Mouse (Mus musculus) lung, adult 2 months (tissue): ENCODE data around the gene Acoxl. TPM values are rescaled to one million over a fixed set of nuclear protein-coding genes. Genes with fewer than 3 reads are reported as not detected.

Source experiments
- DNase-seq: peaks from one replicate; pipeline ENCODE4 v3.0.0; 2022
- H3K4me1 ChIP-seq: fragments of 200-500 bp; 2 replicates; pipeline ENCODE4 v1.6.1; 2011; ENCODE audit warnings: low read length; ENCODE audit not compliant: control insufficient read depth, insufficient read depth
- H3K4me3 ChIP-seq: fragments of 200-500 bp; replicated peaks from 2 replicates; pipeline ENCODE3; 2011; ENCODE audit warnings: low read depth, mild to moderate bottlenecking, control low read depth, low read length; ENCODE audit errors: extremely low read depth
- CTCF ChIP-seq: fragments of 200-500 bp; IDR thresholded peaks from 2 replicates; pipeline ENCODE4 v1.5.1; 2011; ENCODE audit warnings: mild to moderate bottlenecking, low read length, control low read depth; ENCODE audit not compliant: insufficient read depth
- POLR2A ChIP-seq: fragments of 200-500 bp; IDR thresholded peaks from 2 replicates; pipeline ENCODE4 v1.6.1; 2011; ENCODE audit warnings: low read depth, mild to moderate bottlenecking, control low read depth, low read length, borderline replicate concordance; ENCODE audit errors: extremely low read depth
- WGBS: fragments of 180-500 bp; shearing (Covaris S2); methylation state at CpG from one replicate; pipeline ENCODE4 v1.1.7; 2018; 5-methylcytosine and 5-hydroxymethylcytosine counted together
- polyA plus RNA-seq: library from polyadenylated mRNA; depleted of rRNA; stranded (reverse); fragments of >200 nt; gene quantifications from 2 replicates; pipeline ENCODE4 v1.2.3, GENCODE M21; 2012

Gene Acoxl
- polyA plus RNA-seq, 1 experiment = 52.4 TPM

- 51% methylated on average over 7 of the region's 7 CpGs for WGBS
- Histone ChIP-seq H3K4me1 (no peaks in the 10 kb centered on the region), H3K4me3 (no peak overlapping the region)
- DNase-seq = no peak
- TF ChIP-seq CTCF (no peak), POLR2A (no peak)
These were observed 181.6 kb downstream of the Acoxl start for GRCm38 (mm10) chr2:128020039-128020907.

- no peak for DNase-seq
- Histone ChIP-seq H3K4me3 (no peak overlapping the region), H3K4me1 (no peaks in the 10 kb centered on the region)
- TF ChIP-seq CTCF = no peak
- no peak for TF ChIP-seq POLR2A
These were observed 182.2 kb downstream of the Acoxl start for GRCm38 (mm10) chr2:128020908-128021193.

- no peaks in the 10 kb centered on the region for H3K4me1 ChIP-seq
These were observed 185.2 kb downstream of the Acoxl start for GRCm38 (mm10) chr2:128023855-128024254.

GRCm38 (mm10) chr2:128027696-128028095 lies 189.0 kb downstream of the Acoxl start:
- no peak overlapping the region for H3K4me3 ChIP-seq
- 66% methylated on average over 12 of the region's 12 CpGs for WGBS
- DNase-seq = no peak
- no peak for TF ChIP-seq POLR2A
- no peak for TF ChIP-seq CTCF
- H3K4me1 ChIP-seq = no peaks in the 10 kb centered on the region

More at GRCm38 (mm10) chr2:128023855-128024254, 185.2 kb downstream of the Acoxl start:
- DNase-seq = no peak
- whole genome bisulfite sequencing = 77% methylated on average over 2 of the region's 2 CpGs
- TF ChIP-seq POLR2A (no peak), CTCF (no peak)
- H3K4me3 ChIP-seq = no peak overlapping the region

- no peaks in the 10 kb centered on the region for H3K4me1 ChIP-seq
- WGBS = 86% methylated on average over 2 of the region's 2 CpGs
- H3K4me3 ChIP-seq = no peak overlapping the region
- no peak for TF ChIP-seq POLR2A
- TF ChIP-seq CTCF = no peak
- no peak for DNase-seq
These were observed 191.3 kb downstream of the Acoxl start for GRCm38 (mm10) chr2:128029968-128030367.

- no peak for TF ChIP-seq POLR2A
- no peak for TF ChIP-seq CTCF
- no peak for DNase-seq
- WGBS = 35% methylated on average over 4 of the region's 4 CpGs
- Histone ChIP-seq H3K4me1 (no peaks in the 10 kb centered on the region), H3K4me3 (no peak overlapping the region)
These were observed 193.4 kb downstream of the Acoxl start for GRCm38 (mm10) chr2:128032111-128032510.

GRCm38 (mm10) chr2:128033503-128033902 lies 194.8 kb downstream of the Acoxl start:
- no peak for TF ChIP-seq CTCF
- no peak for TF ChIP-seq POLR2A
- no peak for DNase-seq
- 80% methylated on average over 3 of the region's 3 CpGs for whole genome bisulfite sequencing
- Histone ChIP-seq H3K4me3 (no peak overlapping the region), H3K4me1 (no peaks in the 10 kb centered on the region)

GRCm38 (mm10) chr2:128034066-128034665 lies 195.5 kb downstream of the Acoxl start:
- TF ChIP-seq CTCF (no peak), POLR2A (no peak)
- no peak overlapping the region for H3K4me3 ChIP-seq
- WGBS = 90% methylated on average over 9 of the region's 9 CpGs
- DNase-seq = no peak
- H3K4me1 ChIP-seq = no peaks in the 10 kb centered on the region

GRCm38 (mm10) chr2:128038259-128038890 lies 199.7 kb downstream of the Acoxl start:
- Histone ChIP-seq H3K4me3 (no peak overlapping the region), H3K4me1 (no peaks in the 10 kb centered on the region)
- WGBS = 81% methylated on average over 5 of the region's 5 CpGs
- TF ChIP-seq CTCF (no peak), POLR2A (no peak)
- no peak for DNase-seq
